Mouse (Mus musculus) gonadal fat pad, adult 2 months (tissue): ENCODE measurements around the gene Itfg2. TPM values are rescaled to one million over a fixed set of nuclear protein-coding genes. Genes with fewer than 3 reads are reported as not detected.
A peak's percentile ranks its signal among the peaks of the same experiment; 100 is the strongest.
"Not testable (repeated sequence)": the region's sequence is repeated elsewhere in the genome, so short reads cannot be mapped to it uniquely, and the experiment has no call there.

ENCODE experiments used
- DNase-seq: peaks from one replicate; pipeline ENCODE4 v3.0.0-alpha.2; 2012; ENCODE audit warnings: low read depth
- polyA plus RNA-seq: library from polyadenylated mRNA; depleted of rRNA; stranded (reverse); fragments of >200 nt; gene quantifications from 2 replicates; pipeline ENCODE4 v1.2.3, GENCODE M21; 2012; rRNA removed

The Itfg2 gene
- polyA plus RNA-seq, 1 experiment: 23.0 TPM

DNA sequence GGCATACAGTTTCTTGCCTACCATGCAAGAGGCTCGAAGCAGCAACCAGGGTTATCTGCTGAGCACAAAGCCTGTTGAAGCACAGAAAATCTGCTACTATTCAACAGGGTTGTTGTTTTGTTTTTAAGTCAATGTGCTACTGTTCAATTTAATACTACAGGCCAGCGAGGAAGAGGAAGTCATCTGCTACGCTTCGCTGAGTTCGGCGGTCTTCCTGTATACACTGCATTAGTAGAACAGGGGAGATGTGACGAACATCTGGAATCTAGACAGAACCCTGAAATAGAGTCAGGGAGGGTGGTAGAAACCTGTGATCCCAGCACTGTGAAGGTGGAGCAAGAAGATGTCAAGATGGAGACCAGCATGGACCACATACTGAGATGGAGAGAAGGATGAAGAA, 41.0 kb downstream of the Itfg2 start:
- DNase-seq: no peak

DNA sequence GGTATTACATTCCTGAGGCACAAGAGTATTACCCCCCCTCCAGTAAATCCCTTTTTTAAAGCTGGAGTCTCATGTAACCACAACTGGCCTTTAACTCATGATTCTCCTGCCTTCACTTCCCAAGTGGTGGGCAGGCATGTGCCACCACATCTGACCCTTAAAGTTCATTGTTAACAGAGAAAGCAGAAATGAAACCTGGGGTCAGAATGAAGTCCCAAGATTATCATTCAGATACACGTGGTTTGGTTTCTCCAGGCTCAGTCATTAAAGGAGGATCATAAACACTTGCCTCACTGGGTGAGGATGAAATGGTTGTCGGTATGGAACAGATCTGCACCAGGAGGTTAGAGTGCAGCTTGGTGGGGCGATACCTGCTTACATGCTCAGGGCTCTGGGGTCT, 43.5 kb downstream of the Itfg2 start:
- no peak for DNase-seq

DNA sequence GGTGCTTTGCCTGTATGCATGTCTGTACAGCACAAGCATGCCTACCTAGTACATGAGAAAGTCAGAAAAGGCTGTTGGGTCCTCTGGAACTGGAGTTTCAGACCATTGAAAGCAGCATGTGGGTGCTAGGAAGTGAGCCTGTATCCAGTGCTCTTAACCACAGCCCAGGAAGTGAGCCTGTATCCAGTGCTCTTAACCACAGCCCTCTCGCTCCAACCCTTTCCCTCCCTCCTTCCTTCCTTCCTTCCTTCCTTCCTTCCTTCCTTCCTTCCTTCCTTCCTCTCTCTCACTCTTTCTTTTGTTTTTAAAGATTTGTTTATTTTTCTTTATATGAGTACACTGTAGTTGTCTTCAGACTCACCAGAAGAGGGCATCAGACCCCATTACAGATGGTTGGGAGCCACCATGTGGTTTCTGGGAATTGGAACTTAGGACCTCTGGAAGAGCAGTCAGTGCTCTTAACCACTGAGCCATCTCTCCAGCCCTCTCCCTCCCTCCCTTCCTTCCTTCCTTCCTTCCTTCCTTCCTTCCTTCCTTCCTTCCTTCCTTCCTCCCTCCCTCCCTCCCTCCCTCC, 44.0 kb downstream of the Itfg2 start:
- not testable (repeated sequence) for DNase-seq

DNA sequence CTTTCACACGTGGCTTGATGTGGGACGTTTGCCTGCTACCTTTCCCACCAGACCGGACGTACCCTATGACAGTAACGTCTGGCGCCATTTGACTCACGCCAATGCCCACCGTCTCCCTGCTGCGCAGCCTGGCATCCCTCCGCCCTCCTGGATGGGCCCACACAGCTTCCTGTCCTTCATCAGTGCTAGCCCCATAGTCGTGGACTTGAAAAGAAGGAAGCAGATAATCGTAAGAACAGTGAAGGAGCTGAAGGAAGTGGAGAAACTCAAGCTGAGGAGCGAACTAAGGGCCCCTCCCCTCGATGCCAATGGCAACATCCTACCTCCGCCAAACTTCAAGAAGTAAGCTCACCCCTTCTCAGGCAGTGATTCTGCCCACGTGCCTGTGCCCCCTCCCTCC, 45.1 kb downstream of the Itfg2 start:
- no peak for DNase-seq

DNA sequence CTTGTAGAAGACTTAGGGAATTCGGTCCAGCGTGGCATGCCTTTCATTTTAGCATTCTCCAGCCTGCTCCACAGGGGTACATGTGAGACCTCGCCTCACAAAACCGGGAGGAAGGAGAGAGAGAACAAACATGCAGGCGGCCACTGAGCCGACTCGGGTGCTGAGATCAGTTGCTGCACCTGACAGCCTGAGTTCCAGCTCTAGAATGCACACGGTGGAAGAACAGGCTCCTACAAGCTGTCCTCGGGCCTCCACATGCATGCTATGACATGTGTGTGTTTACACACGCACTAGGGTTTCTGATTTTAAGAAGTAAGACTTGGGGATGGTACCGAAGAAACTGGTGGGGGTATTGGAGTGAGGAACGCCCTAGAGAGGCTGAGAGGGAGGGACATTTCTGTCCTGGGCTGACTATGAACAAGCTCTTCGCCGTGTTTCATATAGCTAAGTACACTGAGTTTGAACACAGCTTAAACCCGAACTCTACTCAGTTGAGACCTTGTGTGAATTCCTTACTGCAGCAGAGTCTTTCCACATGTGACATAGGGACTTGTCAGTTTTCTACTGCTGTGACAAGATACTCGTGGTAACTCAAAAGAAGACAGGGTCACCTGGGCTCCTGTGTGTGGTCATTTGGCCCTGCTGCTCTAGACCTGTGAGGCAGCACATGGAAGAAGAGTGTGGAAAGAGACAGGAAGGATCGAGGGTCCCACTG, 48.2 kb downstream of the Itfg2 start:
- no peak for DNase-seq

DNA sequence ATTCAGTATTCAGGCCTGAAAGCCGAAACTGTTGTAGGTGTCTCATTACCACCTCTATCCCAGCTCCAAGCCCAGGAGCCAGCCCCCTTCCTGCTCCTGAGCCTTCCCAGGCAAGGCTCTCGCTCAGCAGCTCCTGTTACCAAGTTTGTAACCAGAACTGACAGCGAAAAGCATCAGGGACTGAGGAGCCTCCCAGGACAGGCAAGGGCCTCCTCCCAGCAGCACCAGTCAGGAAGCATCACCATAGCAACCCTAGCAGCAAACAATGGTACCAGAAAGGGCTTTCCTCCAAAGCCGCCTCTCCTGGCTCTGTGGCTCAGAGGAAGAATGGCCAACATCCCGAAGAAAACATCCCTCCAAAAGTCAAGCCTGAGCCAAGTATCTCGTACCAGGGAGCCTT, 49.5 kb downstream of the Itfg2 start, which contains the start of the genes Tex52 and Gm44596:
Gene Tex52 (plus strand): TSS at position 265 of the 400 bp plus-strand sequence.
Gene Gm44596 (plus strand): TSS at position 312 of the 400 bp plus-strand sequence.
- no peak for DNase-seq

DNA sequence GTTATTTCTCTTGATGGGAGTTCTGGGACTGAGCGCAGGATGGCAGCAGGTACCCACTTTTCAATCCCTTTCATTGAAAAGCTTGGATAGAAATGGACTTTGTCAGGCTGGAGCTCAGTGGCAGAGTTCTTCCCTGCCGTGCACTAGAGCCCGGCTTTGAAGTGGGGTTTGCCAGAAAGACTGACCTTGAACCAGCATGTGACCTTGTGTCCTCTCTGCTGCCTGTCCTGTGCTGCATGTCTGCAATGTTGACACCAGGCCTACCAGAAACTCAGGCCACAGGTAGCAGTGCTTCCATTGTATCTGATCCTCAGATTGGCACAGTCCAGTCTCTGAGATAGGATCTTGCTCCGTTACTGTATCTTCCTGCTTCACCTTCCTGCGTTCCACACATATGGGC, 54.7 kb downstream of the Itfg2 start:
- DNase-seq: no peak

DNA sequence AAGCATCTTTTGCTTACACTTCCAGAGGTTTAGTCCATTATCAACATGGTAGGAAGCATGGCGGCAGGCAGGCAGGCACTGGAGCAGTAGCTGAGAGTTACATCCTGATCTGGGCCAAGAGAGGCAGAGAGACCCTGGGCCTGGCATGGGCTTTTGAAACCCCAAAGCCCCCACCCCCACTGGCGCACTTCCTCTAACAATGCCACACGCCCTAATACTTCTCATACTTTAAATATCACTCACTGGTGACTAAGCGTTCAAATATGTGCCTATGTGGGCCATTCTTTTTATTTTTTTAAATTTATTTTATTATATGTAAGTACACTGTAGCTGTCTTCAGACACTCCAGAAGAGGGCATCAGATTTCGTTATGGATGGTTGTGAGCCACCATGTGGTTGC, 58.3 kb downstream of the Itfg2 start:
- no peak for DNase-seq

DNA sequence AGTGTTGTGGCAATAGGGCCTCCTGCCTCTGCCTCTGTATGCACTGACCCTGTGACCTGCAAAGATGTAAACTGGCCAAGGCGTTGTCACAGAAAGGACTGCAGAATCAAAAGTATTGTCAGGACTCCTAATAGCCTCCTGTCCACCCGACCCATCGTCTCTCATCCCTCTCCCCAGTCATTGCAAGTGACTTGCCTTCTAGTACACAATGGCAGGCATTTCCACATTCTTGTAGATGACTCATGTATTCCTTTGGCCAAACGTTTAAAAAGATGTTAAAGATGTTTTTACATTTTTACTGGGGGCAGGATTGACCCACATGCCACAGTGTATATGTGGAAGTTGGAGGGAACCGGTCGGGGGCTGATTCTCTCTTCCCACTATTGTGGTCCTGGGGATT, 60.0 kb downstream of the Itfg2 start:
- DNase-seq: no peak

DNA sequence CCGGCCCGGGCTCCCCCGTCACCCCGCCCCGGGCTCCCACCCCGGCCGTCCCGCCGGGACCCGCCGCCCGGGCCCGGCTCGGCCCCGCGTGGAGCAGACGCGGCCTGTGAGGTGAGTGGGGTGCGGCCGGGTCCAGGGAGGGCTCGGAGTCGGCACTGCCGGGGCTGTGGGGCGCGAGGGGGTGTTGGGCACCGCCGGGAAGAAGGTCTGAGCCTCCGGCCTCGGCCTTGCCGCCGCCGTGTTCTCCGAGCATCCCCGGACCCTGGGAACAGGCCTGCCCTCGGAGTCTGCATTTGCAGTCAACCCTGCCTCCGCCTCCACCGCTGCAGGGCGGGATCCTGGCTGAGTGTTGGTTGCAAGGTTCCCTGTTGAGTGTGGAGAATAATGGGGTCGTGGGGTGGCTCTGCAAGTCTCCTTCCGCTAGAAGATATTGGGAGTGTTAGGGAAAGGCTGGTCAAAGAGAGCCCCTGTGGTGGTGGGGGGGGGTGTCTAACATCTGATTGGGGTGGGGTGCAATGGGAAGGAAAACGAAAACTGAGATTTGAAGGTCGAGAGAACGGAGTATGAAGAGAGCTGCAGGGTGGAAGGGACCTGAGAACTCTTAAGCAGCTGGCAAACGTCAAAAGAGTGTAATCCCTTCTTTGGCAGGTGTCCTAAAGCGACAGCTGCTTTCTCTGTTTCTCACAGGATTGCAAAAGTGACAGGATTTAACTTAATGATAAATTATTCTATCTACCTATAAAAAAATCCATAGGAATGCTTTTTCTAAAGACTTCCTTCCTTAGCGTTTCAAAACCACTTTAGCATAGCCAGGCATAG, 61.5 kb downstream of the Itfg2 start:
- peak; percentile 80 for DNase-seq

DNA sequence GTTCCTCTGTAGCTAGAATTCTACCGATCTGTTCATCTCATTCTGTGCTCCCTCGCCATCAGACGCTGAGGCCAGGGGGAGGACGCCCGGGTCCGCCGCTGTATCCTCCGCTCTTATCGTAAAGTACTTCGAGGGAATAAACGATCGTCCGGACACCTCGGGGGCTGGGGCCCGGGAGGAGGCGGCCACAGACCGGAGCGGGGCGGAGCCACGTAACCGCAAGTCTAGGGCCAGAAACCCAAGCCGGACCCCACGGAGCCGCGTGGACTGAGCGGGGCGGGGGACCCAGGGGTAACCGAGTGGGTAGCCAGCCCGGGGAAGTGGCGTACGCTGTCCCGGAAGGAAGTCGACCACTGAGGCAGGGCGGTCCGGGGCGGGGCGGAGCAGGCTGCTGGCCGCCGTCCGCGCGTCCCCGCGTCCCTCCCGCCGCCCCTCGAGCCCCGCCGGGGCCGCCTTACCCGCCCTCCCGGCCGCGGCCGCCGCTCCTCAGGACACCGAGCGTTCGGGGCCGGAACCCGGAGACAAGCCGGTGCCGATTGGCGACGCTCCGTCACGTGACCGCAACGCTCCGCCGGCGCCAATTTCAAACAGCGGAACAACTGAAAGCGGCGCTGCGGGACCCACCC, 62.2 kb downstream of the Itfg2 start, which contains the start of the genes Rhno1 and Foxm1:
Gene Rhno1 (minus strand): TSS at position 531 of the 626 bp plus-strand sequence.
Gene Foxm1 (plus strand): TSS at position 587 of the 626 bp plus-strand sequence.
- no peak for DNase-seq

DNA sequence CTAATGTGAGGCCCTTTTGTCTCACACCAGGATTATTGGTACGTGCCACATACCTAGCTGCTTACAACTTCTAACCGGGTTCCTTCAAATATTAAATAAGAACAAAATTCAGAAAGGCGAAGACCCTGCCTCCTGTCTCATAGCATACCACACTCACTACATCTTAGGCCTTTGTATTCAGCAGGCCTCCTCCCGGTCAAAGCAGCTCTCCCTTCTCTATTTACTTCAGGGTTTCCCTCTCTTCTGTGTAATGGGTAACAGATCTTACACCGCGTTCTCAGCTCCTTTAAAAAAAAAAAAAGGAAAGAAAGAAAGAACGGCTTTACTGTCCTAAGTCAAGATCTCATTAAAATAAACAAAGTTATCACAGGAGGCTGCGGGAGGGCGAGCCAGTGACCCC, 62.8 kb downstream of the Itfg2 start:
- DNase-seq: no peak

Other genes with a start within 250 kb of the Itfg2 start
- gene Tead4, start 124.1 kb downstream of the Itfg2 start, polyA plus RNA-seq: 1.8 and 2.0 TPM in 2 replicates
- gene Tulp3, start 69.1 kb downstream of the Itfg2 start, polyA plus RNA-seq: 15.5 and 18.7 TPM in 2 replicates
- gene Rhno1, start 62.0 kb downstream of the Itfg2 start, polyA plus RNA-seq: 6.7 and 10.2 TPM in 2 replicates
- 3.0 and 4.5 TPM in 2 replicates for gene Foxm1, start 62.0 kb downstream of the Itfg2 start, polyA plus RNA-seq
- 0.18 and 0.20 TPM in 2 replicates for gene Tex52, start 49.5 kb downstream of the Itfg2 start, polyA plus RNA-seq
- gene Gm44596, start 49.4 kb downstream of the Itfg2 start, polyA plus RNA-seq: not detected in 2 replicates
- 7.5 and 8.2 TPM in 2 replicates for gene Nrip2, start 25.6 kb downstream of the Itfg2 start, polyA plus RNA-seq
- 159 and 223 TPM in 2 replicates for gene Fkbp4, start 13.7 kb upstream of the Itfg2 start, polyA plus RNA-seq
- 1.4 and 4.0 TPM in 2 replicates for gene Pzp, start 101.8 kb upstream of the Itfg2 start, polyA plus RNA-seq
- 17.2 and 17.6 TPM in 2 replicates for gene A2ml1, start 156.7 kb upstream of the Itfg2 start, polyA plus RNA-seq
- gene Klrb1a, start 198.6 kb upstream of the Itfg2 start, polyA plus RNA-seq: 29.6 and 31.2 TPM in 2 replicates
- gene Clec2h, start 237.5 kb upstream of the Itfg2 start, polyA plus RNA-seq: 0.19 and 0.26 TPM in 2 replicates